ENCODE assay signal across 19 mouse cellular contexts in genomic region chr1:77346459-77346858, GRCm38 (mm10).
A peak's percentile ranks its signal among the peaks of the same experiment; 100 is the strongest.
DNase-seq lines count a peak whose midpoint lies in the region; ATAC-seq lines count a peak whose summit lies in the region.
"Had no signal": no experiment of that assay in that cellular context is flagged by ENCODE, and none has a peak within 500 bp of the region (broad histone marks: within the 10 kb centered on the region; RNA-seq: fewer than 3 reads in every experiment).

No protein-coding gene starts in this region.

- intact Hi-C loops in left cerebral cortex, postnatal 25 days (cut with DNase I) = no loop called here

- DNase-seq in forebrain, embryonic 14.5 days (ENCODE audit: low spot score) = peak; percentile 31
- peak; percentile 13 to 48 for DNase-seq in left cerebral cortex, postnatal 25 days (ENCODE audit: low spot score in 2 of 2)
- no peak for DNase-seq in left cerebral cortex, adult 11 months (ENCODE audit: low spot score)
- peak; percentile 73 to 90 for DNase-seq in layer of hippocampus, adult 18-20 months (ENCODE audit: low spot score in 2 of 2)
- peak; percentile 42 for DNase-seq in telencephalon, adult 2 months (ENCODE audit: low read depth, low spot score)
- no peak for DNase-seq in spleen, adult 12 weeks (ENCODE audit: low spot score)
- DNase-seq: adrenal gland, postnatal 36 days; B cell, adult 2 months; embryo, embryonic 11 days; gastrocnemius, postnatal 25 days; heart, adult 2 months; kidney, adult 8-10 months; kidney, postnatal 14 days; thymus, adult 2 months had no signal

- H3K4me3 ChIP-seq in forebrain, embryonic 14.5 days (ENCODE audit: low read depth, low read length) = no peak overlapping the region
- H3K4me3 ChIP-seq in forebrain, embryonic 13.5 days = no peak overlapping the region
- H3K4me3 ChIP-seq: heart, adult 2 months; midbrain, embryonic 12.5 days; neural tube, embryonic 12.5 days; stomach, embryonic 15.5 days had no signal

- no peak for ATAC-seq in forebrain, embryonic 14.5 days
- ATAC-seq in forebrain, embryonic 13.5 days = no peak

- H3K27ac ChIP-seq in forebrain, embryonic 14.5 days (ENCODE audit: low read depth, low read length) = no peak overlapping the region
- H3K27ac ChIP-seq in forebrain, embryonic 13.5 days = no peak overlapping the region
- H3K27ac ChIP-seq: heart, adult 2 months; hindbrain, embryonic 14.5 days; midbrain, embryonic 12.5 days; neural tube, embryonic 12.5 days; stomach, embryonic 15.5 days had no signal

- no peaks in the 10 kb centered on the region for H3K9me3 ChIP-seq in forebrain, embryonic 14.5 days (replicated peaks; ENCODE audit: control insufficient read depth, low read length)
- H3K9me3 ChIP-seq in forebrain, embryonic 13.5 days (replicated peaks) = no peaks in the 10 kb centered on the region
- H3K9me3 ChIP-seq: midbrain, embryonic 12.5 days; neural tube, embryonic 12.5 days; stomach, embryonic 15.5 days had no signal

- no peaks in the 10 kb centered on the region for H3K36me3 ChIP-seq in forebrain, embryonic 14.5 days (ENCODE audit: control insufficient read depth, insufficient read depth, low read length)
- no peaks in the 10 kb centered on the region for H3K36me3 ChIP-seq in forebrain, embryonic 13.5 days (ENCODE audit: poor library complexity, severe bottlenecking)
- H3K36me3 ChIP-seq: midbrain, embryonic 12.5 days; neural tube, embryonic 12.5 days; stomach, embryonic 15.5 days had no signal

- no peaks in the 10 kb centered on the region for H3K27me3 ChIP-seq in forebrain, embryonic 14.5 days (replicated peaks; ENCODE audit: control insufficient read depth, insufficient read depth, low read length)
- H3K27me3 ChIP-seq in forebrain, embryonic 13.5 days = no peaks in the 10 kb centered on the region
- H3K27me3 ChIP-seq: midbrain, embryonic 12.5 days; neural tube, embryonic 12.5 days; stomach, embryonic 15.5 days had no signal

- H3K4me1 ChIP-seq in forebrain, embryonic 14.5 days (ENCODE audit: control insufficient read depth, insufficient read depth, low read length) = no peaks in the 10 kb centered on the region
- no peaks in the 10 kb centered on the region for H3K4me1 ChIP-seq in forebrain, embryonic 13.5 days
- H3K4me1 ChIP-seq: midbrain, embryonic 12.5 days; neural tube, embryonic 12.5 days; stomach, embryonic 15.5 days had no signal

- no peak overlapping the region for H3K4me2 ChIP-seq in forebrain, embryonic 14.5 days (ENCODE audit: low read length)
- no peak overlapping the region for H3K4me2 ChIP-seq in forebrain, embryonic 13.5 days
- H3K4me2 ChIP-seq: hindbrain, embryonic 14.5 days; midbrain, embryonic 12.5 days; neural tube, embryonic 12.5 days; stomach, embryonic 15.5 days had no signal

- 82% methylated on average over 4 of the region's 4 CpGs for WGBS in forebrain, embryonic 14.5 days
- WGBS in forebrain, embryonic 13.5 days = 86% methylated on average over 4 of the region's 4 CpGs

- H3K9ac ChIP-seq in forebrain, embryonic 14.5 days (ENCODE audit: low read length) = no peak overlapping the region
- no peak overlapping the region for H3K9ac ChIP-seq in forebrain, embryonic 13.5 days
- H3K9ac ChIP-seq: hindbrain, embryonic 14.5 days; midbrain, embryonic 12.5 days; neural tube, embryonic 12.5 days; stomach, embryonic 15.5 days had no signal

Comparison
In these comparisons a context has a peak if more than half of its experiments do, and no peak if none do; other contexts are left out.
1. DNase-seq: peak in forebrain, embryonic 14.5 days (single experiment), left cerebral cortex, postnatal 25 days (2 of 2), layer of hippocampus, adult 18-20 months (2 of 2) and telencephalon, adult 2 months (single experiment); none in left cerebral cortex, adult 11 months (single experiment) and spleen, adult 12 weeks (single experiment).